Mouse (Mus musculus): Measurements from ENCODE around the gene Lamp2.

DNA sequence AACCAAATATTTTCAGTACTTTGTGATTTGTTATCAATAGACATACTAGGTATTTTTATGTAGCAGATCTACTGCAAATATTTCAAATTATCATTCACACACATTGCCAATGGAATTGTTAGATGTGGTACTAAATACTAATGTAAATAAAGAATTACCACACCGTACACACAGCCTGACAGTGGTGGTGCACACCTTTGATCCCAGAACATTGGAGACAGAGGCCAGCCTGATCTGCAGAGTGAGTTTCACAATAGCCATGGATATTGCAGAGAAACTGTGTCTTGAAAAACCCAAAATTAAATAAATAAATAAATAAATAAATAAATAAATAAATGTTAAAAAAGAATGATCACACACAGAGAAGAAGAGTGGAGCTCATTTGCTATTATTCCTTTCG is 6.9 kb upstream of the Lamp2 start:
- TF ChIP-seq CTCF (IDR thresholded peaks at IDR 0.05; ENCODE audit: borderline replicate concordance, extremely low read depth, insufficient read depth, insufficient read length) (no peak), POLR2A (IDR thresholded peaks at IDR 0.05; ENCODE audit: borderline replicate concordance, extremely low read depth, insufficient read depth, insufficient read length, poor library complexity, severe bottlenecking) (no peak)

All from brain, embryonic 14.5 days (tissue).